Mouse (Mus musculus) adrenal gland, adult 2 months (tissue): ENCODE results near the gene Gna12. TPM values are rescaled to one million over a fixed set of nuclear protein-coding genes. Genes with fewer than 3 reads are reported as not detected.

Experiments
- DNase-seq: peaks from one replicate; pipeline ENCODE4 v3.0.0; 2021
- polyA plus RNA-seq: library from polyadenylated mRNA; depleted of rRNA; stranded (reverse); fragments of >200 nt; gene quantifications from 2 replicates; pipeline ENCODE4 v1.2.3, GENCODE M21; 2012
- total RNA-seq, 2 experiments: library from RNA; stranded (reverse); gene quantifications; 2 replicates each; pipeline ENCODE4 v1.2.3; 2021

Gna12 gene
- total and polyA plus RNA-seq, 3 experiments = 116 to 200 (median 121) TPM

DNA sequence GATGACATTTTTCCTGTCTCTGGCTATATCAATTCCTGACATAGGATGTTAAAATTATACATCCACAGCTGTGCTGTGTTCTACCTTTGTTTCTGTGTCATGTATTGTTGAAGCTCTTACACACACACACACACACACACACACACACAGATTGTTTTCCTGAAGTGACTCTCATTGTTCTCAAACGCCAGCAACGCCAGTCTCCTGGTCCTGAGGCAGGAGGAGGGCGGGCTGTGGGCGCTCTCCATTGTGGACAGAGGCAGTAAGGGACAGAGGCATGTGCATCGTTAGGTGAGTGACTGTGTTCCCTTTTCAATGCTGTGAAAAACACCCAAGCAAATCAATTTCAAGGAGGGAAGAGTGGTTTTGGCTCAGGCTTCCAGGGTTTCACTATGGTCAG lies 77.0 kb downstream of the Gna12 start:
- no peak for DNase-seq

DNA sequence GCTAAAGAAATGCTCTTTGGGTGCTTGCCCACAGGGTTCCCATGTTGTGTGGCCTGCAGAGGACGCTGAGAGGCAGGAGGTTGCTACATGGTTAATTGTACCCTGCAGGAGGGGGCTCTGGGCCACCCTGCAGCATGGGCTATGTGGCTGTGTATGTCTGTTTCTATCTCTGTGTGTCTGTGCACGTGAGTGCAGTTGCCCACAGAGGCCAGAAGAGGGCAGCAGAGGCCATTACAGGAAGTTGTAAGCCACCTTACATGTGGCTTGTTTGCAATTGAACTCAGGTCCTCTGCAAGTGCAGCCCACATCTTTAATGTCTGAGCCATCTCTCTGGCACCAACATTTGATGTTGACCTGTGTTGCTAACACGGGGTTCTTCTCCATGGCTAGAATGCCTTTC lies 77.6 kb downstream of the Gna12 start:
- DNase-seq = no peak

DNA sequence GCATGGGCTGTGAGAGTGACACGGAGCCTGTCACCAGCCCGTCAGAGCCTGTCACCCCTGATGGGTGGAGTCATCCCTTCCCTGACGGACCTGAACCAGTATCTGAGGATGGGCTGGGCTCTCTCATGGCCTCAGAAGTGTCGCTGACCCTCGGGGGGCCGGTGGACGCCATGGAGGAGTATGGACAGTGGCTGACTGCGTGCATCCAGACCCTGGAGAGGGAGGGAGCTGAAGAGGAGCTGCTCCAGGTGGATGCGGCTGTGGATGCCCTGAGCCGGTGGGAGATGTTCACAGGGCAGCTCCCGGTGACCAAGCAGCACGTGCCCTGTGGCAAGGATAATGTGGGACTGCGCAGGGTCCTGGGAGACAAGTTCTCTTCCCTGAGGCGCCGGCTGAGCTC lies 78.2 kb downstream of the Gna12 start:
- no peak for DNase-seq

DNA sequence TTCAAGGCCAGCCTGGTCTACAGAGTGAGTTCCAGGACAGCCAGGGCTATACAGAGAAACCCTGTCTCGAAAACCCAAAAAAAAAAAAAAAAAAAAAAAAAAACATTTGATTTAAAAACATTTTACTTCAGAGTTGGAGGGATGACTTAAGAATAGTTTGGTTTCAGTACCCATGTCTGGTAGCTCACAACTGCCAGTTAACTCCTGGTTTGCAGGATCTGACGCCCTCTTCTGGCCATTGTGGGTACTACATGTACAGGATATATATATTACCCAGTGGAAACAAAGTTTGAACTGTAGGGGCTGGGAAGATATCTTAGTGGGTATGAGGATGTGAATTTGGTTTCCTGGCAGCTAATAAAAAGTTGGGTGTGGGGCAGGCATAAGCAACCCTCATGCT lies 79.3 kb downstream of the Gna12 start:
- no peak for DNase-seq

DNA sequence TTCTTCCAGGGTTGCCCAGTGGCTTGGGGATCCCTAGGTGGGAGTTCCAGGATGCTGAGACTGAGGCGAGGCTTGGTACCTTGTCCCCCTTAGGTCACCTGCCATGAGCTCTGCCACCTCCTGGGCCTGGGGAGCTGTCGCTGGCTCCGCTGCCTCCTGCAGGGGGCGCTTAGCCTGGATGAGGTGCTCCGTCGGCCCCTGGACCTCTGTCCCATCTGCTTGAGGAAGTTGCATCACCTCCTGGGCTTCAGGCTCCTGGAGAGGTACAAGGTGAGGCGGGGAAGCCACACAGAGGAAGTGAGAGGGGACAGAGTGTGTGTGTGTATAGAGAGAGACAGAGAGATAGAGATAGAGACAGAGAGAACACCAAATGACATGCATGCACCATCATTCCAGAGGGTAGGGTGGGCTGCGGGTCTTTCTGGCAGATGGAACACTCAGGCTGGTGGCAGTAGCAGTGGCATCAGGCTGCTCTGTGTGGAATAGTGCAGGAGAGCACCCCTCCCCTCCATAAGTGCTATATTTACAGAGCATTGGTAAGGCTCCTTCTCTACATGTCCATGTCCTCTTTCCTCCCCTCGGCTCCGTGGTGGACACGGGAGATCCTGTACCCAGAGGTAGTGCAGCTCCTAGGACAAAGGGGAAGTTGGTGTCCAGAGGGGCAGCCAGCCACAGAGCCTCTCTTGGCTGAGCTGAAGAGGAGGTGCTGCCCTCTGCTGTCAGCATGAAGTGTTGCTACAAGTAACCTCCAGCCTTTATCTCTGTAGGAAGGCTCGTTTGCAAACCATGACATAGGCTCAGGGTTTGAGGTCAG lies 81.0 kb downstream of the Gna12 start:
- peak; percentile 74 for DNase-seq

DNA sequence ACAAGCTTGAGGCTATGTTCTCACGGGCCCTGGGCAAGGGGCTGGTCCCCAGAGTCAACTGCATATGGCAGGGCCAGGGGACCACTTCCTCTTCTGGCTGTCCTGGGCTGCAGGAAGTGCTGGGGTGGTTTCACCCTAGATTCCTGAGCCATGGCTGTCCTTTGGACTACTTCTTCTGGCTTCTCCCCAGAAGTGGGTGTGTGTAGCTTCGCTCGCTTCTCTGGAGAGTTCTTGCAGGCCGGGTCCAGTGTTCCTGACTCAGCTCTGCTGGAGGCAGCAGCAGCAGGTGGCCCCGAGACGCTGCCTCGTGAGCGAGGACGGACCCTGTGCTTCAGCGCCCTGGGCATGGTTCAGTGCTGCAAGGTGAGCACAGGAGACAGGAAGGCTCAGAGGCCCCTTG lies 81.8 kb downstream of the Gna12 start:
- no peak for DNase-seq

DNA sequence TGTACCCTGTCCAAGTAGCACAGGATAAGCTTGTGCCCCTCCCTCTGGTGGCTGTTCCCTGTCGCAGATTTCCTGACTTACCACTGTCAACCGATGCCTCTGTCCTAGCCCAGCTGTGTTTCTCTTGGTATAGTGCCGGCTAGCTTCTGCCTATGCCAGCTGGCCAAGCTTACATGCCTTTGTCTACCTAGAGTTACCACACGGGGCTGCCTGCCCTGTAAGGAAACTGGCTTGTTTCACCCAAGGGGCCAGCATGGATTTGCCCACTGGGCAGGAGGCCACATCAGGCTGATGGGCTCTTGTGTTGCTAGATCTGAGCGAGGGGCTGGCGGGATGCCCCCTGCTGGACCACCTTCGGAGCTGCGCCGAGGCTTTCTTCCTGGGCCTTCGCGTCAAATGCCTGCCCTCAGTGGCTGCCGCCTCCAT lies 86.5 kb downstream of the Gna12 start:
- DNase-seq = no peak

DNA sequence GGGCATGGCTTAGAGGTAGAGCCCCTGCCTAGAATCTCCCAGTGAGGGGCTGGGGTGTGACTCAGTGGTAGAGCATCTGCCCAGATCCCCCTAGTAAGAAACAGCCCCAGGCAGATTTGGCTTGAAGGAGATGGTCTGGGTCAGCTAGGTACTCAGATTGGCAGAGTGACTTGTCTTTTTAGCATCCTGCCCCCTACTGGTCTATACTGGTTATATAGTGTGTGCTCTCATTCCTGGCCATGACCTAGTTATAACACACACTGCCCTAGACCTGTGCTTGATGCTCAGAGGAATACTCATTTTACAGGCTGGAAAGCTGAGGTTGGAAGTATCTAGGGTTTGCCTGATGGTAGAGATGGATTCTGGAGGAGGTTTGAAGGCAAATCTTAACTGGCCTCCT lies 88.4 kb downstream of the Gna12 start:
- no peak for DNase-seq

DNA sequence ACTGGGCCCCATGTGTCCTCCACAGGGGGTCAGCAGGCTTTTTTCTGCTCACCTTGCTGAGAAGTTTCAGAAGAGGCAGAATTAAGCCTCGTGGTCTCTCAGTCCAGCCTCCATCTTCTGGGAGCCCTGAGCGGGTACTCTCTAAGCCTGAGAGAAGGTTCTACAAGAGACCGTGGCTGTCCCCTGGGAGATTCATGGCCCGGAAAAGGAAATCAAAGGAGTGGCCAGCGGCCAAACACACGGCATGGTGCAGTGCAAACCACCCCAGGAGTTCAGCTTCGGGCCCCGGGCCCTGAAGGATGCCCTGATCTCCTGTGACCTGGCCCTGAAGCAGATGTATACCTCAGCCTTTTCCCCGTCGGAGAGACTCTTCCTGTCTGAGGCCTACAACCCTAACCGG lies 89.2 kb downstream of the Gna12 start:
- no peak for DNase-seq

DNA sequence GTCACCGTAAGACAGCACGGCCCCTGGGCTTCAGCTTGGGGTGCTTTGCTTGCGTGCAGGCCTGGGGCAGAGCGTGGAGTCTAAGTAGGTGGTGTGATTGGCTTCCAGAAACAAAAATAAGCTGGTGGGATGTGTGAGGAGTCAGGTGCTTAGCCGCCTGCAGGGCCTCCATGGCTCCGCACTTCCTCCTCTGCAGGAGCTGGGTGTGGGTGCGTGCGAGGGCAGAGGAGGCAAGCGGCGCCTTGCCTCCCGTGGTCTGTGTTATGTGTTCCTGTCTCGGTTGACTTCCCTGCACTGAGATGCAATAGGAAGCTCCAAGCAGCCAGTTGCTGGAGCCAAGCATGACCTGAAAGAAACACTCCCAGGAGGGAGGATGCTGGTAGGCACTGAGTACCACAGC lies 90.4 kb downstream of the Gna12 start:
- DNase-seq = no peak

DNA sequence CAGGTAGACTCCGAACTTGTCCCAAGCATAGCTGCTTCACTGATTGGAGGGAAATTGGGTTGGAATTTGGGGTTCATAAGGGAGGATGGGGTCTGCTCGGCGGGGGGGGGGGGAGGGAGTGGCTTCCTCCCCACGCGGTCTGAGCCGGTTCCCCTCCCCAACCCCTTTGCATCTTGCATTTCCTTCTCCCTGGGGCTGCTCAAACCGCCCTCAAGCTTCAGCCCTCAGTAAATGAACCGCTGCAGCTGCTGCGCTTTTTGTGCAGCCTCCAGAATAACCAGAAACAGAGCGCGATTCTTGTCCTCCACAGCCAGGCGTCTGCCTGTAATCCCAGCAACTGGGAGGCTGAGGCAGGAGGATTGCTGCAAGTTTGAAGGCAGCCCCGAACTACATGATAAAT lies 94.1 kb downstream of the Gna12 start:
- DNase-seq = no peak

DNA sequence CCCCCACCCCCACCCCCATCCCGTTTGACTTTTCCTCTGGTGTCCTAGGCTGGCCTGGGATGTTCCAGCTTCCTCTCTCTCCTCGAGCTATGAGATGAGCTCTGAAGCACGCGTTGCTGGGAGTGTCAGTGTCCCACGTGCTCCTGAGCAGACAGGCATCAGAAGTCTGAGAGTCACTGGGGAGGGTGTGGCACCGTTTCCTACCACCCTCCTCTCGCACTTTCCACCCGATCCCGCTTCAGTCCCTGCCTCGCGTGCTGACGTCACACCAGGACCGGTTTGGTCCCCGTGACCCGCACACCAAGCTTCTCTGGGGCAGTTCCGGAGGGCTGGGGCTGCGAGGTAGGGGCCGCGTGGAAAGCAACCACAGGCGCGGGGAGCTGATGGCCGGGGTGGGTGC lies 94.9 kb downstream of the Gna12 start:
- DNase-seq = peak; percentile 57

DNA sequence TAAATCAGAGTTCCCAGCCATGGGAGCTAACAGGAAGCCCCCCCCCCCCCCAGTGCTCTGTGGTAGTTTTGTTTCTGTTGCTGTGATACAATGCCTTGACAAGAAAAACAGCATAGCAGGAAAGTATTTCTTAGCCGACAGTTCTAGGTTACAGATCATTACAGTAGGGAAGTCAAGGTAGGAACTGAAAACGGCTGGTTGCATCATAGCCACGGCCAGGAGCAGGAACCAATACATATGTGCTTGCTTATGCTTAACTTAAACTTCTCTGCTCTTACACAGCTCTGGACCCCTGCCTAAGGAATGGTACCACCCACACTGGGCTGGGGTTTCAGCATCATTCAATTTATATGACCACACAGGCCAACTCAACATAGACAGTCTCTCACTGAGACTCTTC lies 96.9 kb downstream of the Gna12 start:
- DNase-seq = no peak

DNA sequence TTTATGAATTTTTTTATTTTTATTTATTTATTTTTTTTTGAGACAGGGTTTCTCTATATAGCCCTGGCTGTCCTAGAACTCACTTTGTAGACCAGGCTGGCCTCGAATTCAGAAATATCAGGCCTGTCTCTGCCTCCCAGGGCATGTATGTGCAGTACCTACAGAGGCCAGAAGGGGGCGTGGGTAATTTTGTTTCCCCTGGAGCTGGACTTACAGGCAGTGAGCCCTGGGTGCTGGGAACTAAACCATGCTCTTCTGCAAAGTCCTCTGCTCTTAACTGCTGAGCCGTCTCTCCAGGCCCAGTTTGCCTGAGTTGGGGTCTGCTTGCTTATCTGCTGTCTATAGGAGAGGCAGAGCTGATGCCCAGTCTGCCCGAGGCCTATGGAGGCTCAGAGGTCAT lies 98.0 kb downstream of the Gna12 start:
- DNase-seq = no peak

DNA sequence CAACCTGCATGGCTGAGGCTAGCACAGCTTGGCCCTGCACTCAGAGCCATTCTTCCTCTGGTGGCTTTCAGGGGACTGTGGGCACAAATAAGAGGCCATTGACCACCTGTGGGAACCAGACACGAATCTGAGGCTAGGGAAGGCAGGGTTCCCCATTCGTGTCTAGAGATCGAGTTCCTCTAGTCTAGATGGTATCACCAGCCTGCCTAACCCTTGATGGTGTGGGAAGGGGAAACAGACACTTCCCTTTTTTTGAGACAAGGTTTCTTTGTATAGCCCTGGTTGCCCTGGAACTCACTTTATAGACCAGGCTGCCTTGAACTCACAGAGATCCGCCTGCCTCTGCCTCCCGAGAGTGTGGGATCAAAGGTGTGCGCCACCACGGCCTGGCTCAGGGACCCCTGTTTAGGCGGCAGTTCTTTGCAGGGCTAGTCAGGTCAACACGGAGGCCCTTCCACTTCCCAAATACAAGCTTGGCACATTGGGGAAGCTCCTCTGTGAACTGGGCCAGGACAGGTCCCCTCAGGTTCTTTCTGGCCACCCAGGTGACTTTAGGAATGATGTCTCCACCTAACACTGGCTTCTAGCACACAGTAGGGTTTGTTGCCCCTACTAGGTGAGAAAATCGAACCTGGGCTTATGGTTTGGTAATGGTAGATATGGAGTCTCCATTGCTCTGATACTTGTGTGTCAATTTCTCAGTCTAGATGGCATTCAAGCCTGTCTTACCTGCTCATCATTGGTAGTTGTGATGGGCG lies 99.0 kb downstream of the Gna12 start:
- no peak for DNase-seq

DNA sequence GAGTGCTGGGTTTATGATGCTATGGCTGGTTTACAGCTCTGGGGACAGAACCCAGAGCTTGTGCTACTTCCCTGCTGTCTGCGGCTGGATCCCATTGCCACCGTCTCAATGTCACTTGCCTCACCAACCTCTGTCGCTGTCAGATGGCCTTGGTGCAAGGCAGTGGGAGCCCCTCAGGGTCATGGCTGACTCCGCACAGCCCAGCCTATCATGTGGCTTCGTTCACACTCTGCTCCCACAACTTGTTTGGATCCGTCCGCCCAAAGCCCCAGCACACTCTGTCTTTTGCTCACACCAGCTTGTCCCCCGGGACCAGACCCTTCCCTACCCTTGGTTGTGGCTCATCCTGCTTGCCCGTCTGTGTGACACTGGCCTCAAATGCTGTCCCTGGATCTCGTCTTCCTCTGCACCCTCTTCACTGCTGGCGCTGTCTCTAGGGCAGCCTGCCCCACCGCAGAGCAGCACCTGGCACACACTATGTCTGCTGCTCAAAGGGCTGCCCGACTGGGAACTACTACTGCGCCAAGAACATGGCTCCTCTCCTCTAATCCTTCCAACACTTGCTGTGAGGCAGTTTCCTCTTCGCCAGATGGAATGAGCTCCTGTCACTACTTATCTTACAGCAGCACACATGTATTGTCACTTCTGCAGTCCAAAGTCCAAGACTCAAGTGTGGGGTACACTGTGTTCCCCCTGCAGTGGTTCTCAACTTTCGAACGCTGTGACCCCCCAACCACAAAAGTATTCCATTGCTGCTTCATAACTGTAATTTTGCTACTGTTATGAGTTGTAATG lies 103.1 kb downstream of the Gna12 start:
- peak; percentile 83 for DNase-seq

DNA sequence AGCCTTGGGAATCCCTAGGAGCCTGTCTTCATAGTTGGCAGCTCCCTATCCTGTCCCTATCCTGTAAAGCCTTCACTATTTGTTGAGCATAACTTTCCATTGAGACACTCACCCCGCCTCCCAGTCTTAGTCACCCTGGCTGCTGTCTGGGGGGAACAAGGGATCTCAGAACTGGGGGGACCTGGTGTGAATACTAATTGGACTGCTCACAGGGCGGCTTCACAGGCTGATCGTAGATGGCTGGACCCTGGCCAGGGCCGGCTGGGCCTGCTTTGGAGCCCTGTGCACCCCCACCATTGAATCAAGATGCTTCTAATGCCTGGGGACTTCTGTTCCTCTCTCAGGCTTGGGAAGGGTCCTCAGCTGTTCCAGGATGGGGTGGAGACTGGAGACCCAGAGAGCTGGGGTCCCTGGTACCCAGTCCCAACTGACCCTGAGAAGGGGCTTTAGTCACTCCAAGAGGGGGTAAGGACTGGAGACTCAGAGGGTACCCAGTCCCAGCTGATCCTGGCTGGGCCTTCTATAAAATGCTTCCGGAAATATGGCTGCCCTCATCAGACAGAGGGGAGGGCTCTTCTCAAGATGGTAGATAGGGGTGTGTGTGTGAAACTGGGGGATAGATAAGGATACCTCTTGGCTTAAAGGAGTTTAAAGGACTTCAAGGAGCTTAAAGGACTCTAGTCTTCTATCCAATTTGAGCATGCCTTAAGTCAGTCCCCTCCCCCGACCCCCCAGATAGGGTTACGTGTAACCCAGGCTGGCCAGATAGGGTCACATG lies 104.0 kb downstream of the Gna12 start:
- DNase-seq = peak; percentile 67

DNA sequence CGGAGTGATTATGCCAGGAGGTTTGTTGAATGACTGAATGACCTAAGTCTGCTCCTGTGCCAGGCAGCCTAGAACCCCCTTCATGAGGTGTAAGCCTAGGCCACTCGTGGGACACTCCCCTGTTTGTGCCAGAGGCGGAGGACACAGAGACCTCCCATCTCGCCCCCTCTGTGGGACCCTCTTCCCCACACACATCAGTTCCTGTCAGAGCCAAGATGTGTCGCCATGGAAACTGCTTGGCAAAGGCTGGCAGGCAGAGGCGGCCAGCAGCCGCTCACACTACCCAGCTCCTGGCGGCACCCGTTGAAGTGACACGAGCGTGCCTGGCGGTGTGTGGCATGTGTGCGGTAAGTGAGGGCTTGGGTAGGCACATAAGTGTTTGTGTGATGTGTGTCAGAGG lies 106.4 kb downstream of the Gna12 start, which contains the start of gene Amz1:
TSS of gene Amz1 (plus strand) at position 306 of the 400 bp plus-strand sequence.
- DNase-seq = no peak

DNA sequence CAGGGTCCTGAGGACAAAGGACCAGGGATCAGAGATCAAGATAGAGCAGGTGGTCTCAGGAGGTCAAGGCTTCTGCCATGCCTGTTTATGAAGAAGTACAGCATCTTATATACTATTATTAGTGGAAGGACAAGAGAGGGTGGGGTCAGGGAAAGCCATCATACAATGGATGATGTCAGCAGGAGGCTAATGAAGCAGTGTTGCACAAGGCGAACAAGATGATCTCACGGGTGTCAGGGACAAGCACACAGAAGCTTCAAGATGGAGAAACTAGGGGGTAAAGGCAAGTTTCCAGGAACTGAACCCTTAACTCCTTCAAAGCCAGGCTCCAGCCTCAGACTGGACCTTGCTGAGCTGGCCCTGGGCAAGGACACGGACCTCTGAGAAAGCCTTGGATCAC lies 108.1 kb downstream of the Gna12 start:
- peak; percentile 60 for DNase-seq

DNA sequence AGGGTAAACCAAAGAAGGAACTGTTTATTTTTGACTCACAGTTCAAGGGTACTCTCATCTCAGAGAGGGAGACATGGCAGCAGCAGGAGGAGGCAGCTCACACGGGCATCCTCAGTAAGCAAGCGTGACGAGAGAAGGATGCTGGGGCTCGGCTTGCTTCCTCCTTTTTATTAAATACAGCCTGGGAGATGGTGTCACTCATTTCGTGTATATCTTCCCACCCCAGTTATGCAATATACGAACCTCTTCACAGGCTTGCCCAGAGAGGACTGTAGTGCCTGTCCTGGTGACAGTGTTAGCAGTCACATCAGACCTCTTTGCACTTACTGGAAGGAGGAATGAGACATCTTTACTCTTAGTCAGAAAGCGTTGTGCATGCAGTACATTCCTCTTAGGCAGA lies 109.5 kb downstream of the Gna12 start:
- no peak for DNase-seq

DNA sequence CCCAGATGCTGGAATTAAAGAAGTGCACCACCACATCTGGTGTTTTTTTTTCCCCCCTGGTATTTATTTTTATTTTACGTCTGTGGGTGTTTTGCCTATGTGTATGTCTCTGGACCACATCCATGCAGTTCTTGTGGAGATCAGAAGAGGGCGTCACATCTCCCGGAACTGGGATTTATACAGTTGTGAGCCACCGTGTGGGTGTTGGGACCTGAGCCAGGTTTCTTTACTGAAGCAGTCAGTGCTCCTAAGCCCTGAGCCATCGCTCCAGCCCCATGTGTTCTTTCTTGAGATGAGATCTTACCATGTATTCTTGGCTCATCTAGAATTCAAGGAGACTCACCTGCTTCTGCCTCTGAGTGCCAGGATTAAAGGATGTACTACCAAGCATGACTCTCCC lies 119.2 kb downstream of the Gna12 start:
- no peak for DNase-seq

DNA sequence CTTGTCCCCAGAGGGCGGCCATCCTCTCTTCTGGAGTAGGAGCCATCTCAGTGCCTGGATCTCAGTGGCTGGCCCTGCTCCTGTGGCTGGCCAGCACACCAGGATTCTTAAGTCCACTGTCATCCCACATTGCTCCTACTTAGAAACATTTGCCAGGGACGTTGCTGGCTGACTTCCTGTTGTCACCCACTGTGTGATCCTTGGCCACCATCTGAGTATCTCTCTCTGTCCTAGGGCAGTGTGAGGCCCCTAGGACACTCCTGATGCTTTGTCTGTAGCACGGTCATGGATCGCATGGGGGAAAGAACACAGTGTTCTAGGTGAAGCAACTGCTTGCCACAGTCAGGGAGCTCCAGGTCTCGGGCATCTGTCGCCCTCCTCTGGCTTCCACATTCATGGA lies 119.9 kb downstream of the Gna12 start:
- no peak for DNase-seq
